Mouse (Mus musculus) kidney, adult 2 months (tissue): ENCODE results near the gene Med6.

ENCODE experiments used
- CTCF ChIP-seq: fragments of 200-500 bp; conservative IDR thresholded peaks from 2 replicates; pipeline ENCODE4 v1.5.1; 2011; ENCODE audit warnings: low read depth, mild to moderate bottlenecking, control low read depth, low read length, moderate library complexity, mixed read lengths; ENCODE audit not compliant: insufficient read depth, insufficient read length
- POLR2A ChIP-seq: fragments of 200-500 bp; IDR thresholded peaks from one replicate; pipeline ENCODE4 v1.6.1; 2011; ENCODE audit warnings: low read depth, low read length, control low read depth

DNA sequence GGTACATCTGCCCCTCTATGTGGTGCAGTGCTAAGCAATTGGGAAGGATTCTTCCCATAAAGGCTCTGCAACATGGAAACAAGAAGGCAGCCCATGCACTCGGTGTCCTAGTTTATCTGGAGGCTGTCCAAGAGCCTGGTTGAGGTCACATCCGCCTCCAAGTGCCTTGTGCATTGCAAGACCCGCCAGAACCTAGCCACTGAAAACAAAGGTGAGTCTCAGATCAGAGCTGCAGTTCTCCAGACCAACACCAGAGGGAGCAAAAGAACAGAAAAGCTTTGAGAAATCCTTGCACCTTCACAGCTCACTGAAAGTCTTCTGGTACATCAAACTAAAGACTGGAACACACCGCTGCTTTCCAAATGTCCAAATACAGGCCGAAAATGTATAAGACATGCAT is 24.5 kb upstream of the Med6 start:
- TF ChIP-seq POLR2A (no peak), CTCF (peak; percentile 66)
